21 mouse cellular contexts compared by ENCODE assay signal in the genomic region with DNA sequence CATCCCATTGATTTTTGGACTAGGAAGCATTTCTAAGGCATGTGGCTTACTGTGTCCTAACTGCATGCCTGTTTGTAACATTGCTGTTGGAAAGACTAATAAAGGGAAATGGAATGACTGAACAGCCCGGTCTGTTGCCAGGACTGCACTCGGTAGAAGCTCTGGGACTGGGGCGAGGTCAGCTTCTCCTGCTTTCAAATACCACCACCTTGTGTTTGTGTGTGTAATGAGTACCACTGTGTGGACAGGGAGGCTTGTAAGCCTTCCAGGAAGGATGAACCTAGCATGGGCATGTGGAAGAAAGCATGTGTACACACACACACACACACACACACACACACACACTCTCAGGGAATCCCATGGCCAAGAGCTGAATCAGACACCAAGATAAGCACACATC. TPM values are rescaled to one million over a fixed set of nuclear protein-coding genes. Genes with fewer than 3 reads are reported as not detected.
DNase-seq lines count a peak whose midpoint lies in the region; ATAC-seq and TF ChIP-seq lines count a peak whose summit lies in the region.
"Had no signal": no experiment of that assay in that cellular context is flagged by ENCODE, and none has a peak within 500 bp of the region (broad histone marks: within the 10 kb centered on the region; RNA-seq: fewer than 3 reads in every experiment).

No protein-coding gene starts in this region.

- ATAC-seq in heart, embryonic 12.5 days (ENCODE audit: insufficient number of reproducible peaks, low FRiP score) = no peak
- no peak for ATAC-seq in kidney, postnatal 0 days (replicated peaks; ENCODE audit: low FRiP score, low read depth)
- ATAC-seq in limb, embryonic 14.5 days (ENCODE audit: low FRiP score, low read depth) = no peak
- ATAC-seq: CD4-positive, CD25-positive, alpha-beta regulatory T cell, adult 4 months; forebrain, embryonic 13.5 days; forebrain, postnatal 0 days had no signal

- H3K9ac ChIP-seq in heart, embryonic 12.5 days = no peak overlapping the region
- H3K9ac ChIP-seq in kidney, postnatal 0 days (ENCODE audit: low read depth, low read length) = no peak overlapping the region
- no peak overlapping the region for H3K9ac ChIP-seq in limb, embryonic 14.5 days (ENCODE audit: low read depth, low read length, severe bottlenecking)
- H3K9ac ChIP-seq: forebrain, embryonic 13.5 days; forebrain, postnatal 0 days; heart, embryonic 15.5 days; hindbrain, embryonic 14.5 days had no signal

- H3K36me3 ChIP-seq in heart, embryonic 12.5 days = peaks cover 30% of the 10 kb centered on the region
- H3K36me3 ChIP-seq in kidney, postnatal 0 days (ENCODE audit: insufficient read depth, low read length) = no peaks in the 10 kb centered on the region
- no peaks in the 10 kb centered on the region for H3K36me3 ChIP-seq in limb, embryonic 14.5 days (ENCODE audit: control insufficient read depth, insufficient read depth, low read length)
- no peaks in the 10 kb centered on the region for H3K36me3 ChIP-seq in limb, embryonic 10.5 days
- H3K36me3 ChIP-seq: embryonic facial prominence, embryonic 10.5 days; G1E had no signal

- intact Hi-C loops in heart, postnatal 10 days (cut with DNase I) = no loop called here

- DNase-seq in adrenal gland, postnatal 10 days = peak; percentile 12
- DNase-seq in adrenal gland, adult 18-20 months (ENCODE audit: low spot score in 2 of 2) = no peak
- DNase-seq in heart, postnatal 10 days = peak; percentile 24 to 29
- DNase-seq in kidney, postnatal 0 days (ENCODE audit: low spot score) = peak; percentile 54
- no peak for DNase-seq in kidney, postnatal 25 days
- DNase-seq in limb, embryonic 14.5 days (ENCODE audit: low spot score) = peak; percentile 17
- DNase-seq in limb, embryonic 10.5 days (ENCODE audit: low spot score) = no peak
- DNase-seq: adrenal gland, postnatal 36 days; B cell, adult 2 months; cerebellum, adult 2 months; cerebellum, postnatal 10 days; forebrain, postnatal 0 days; gastrocnemius, postnatal 36 days had no signal

- H3K4me1 ChIP-seq in heart, embryonic 12.5 days (replicated peaks) = peaks cover 4% of the 10 kb centered on the region; the same call in 1 of the 2 replicates
- no peaks in the 10 kb centered on the region for H3K4me1 ChIP-seq in kidney, postnatal 0 days (replicated peaks; ENCODE audit: insufficient read depth, low read length)
- H3K4me1 ChIP-seq in limb, embryonic 14.5 days (ENCODE audit: control insufficient read depth, insufficient read depth, low read length) = no peaks in the 10 kb centered on the region
- peaks cover 8% of the 10 kb centered on the region for H3K4me1 ChIP-seq in limb, embryonic 10.5 days
- H3K4me1 ChIP-seq: embryonic facial prominence, embryonic 10.5 days; forebrain, embryonic 13.5 days; heart, embryonic 10.5 days had no signal

- H3K4me3 ChIP-seq in heart, embryonic 12.5 days = no peak overlapping the region
- no peak overlapping the region for H3K4me3 ChIP-seq in kidney, postnatal 0 days (replicated peaks; ENCODE audit: low read depth, low read length)
- no peak overlapping the region for H3K4me3 ChIP-seq in limb, embryonic 14.5 days (replicated peaks; ENCODE audit: low read length)
- H3K4me3 ChIP-seq in limb, embryonic 10.5 days = no peak overlapping the region
- H3K4me3 ChIP-seq: embryonic facial prominence, embryonic 10.5 days; forebrain, embryonic 13.5 days; heart, embryonic 10.5 days; heart, embryonic 15.5 days had no signal

- no peak for TF ChIP-seq POLR2A in limb, embryonic 14.5 days (IDR thresholded peaks at IDR 0.05; ENCODE audit: borderline replicate concordance, extremely low read depth, insufficient read depth, insufficient read length)

- TF ChIP-seq CTCF in kidney, postnatal 0 days (IDR thresholded peaks at IDR 0.05; ENCODE audit: low read depth) = peak; percentile 53; the same call in 1 of the 2 replicates

- H3K4me2 ChIP-seq in heart, embryonic 12.5 days = no peak overlapping the region
- H3K4me2 ChIP-seq in kidney, postnatal 0 days (ENCODE audit: low read length) = no peak overlapping the region
- H3K4me2 ChIP-seq in limb, embryonic 14.5 days (replicated peaks; ENCODE audit: low read depth, low read length, severe bottlenecking) = no peak overlapping the region
- H3K4me2 ChIP-seq: forebrain, embryonic 13.5 days; heart, embryonic 15.5 days; hindbrain, embryonic 14.5 days had no signal

- no peaks in the 10 kb centered on the region for H3K27me3 ChIP-seq in heart, embryonic 12.5 days (replicated peaks)
- no peaks in the 10 kb centered on the region for H3K27me3 ChIP-seq in kidney, postnatal 0 days (ENCODE audit: insufficient read depth, low read length)
- H3K27me3 ChIP-seq in limb, embryonic 14.5 days (ENCODE audit: control insufficient read depth, insufficient read depth, low read length) = peaks cover 14% of the 10 kb centered on the region; the same call in 1 of the 2 replicates
- peaks cover 74% of the 10 kb centered on the region for H3K27me3 ChIP-seq in limb, embryonic 10.5 days (ENCODE audit: low read depth, poor library complexity, severe bottlenecking)
- H3K27me3 ChIP-seq: forebrain, embryonic 13.5 days; heart, embryonic 15.5 days had no signal

- WGBS in heart, embryonic 12.5 days = 65% methylated on average over 3 of the region's 3 CpGs
- 48% methylated on average over 3 of the region's 3 CpGs for WGBS in kidney, postnatal 0 days
- WGBS in limb, embryonic 14.5 days = 51% methylated on average over 3 of the region's 3 CpGs
- 78% methylated on average over 3 of the region's 3 CpGs for WGBS in limb, embryonic 10.5 days

- H3K27ac ChIP-seq in heart, embryonic 12.5 days (ENCODE audit: poor library complexity, severe bottlenecking) = no peak overlapping the region
- no peak overlapping the region for H3K27ac ChIP-seq in kidney, postnatal 0 days
- no peak overlapping the region for H3K27ac ChIP-seq in limb, embryonic 14.5 days (replicated peaks; ENCODE audit: low read depth, low read length)
- no peak overlapping the region for H3K27ac ChIP-seq in limb, embryonic 10.5 days
- H3K27ac ChIP-seq: embryonic facial prominence, embryonic 10.5 days; forebrain, embryonic 13.5 days; heart, embryonic 10.5 days; heart, embryonic 15.5 days; hindbrain, embryonic 14.5 days had no signal

- no peaks in the 10 kb centered on the region for H3K9me3 ChIP-seq in heart, embryonic 12.5 days (replicated peaks)
- no peaks in the 10 kb centered on the region for H3K9me3 ChIP-seq in kidney, postnatal 0 days (replicated peaks; ENCODE audit: low read length)
- H3K9me3 ChIP-seq in limb, embryonic 14.5 days (ENCODE audit: control insufficient read depth, low read length) = no peaks in the 10 kb centered on the region
- H3K9me3 ChIP-seq in limb, embryonic 10.5 days (replicated peaks) = no peaks in the 10 kb centered on the region
- H3K9me3 ChIP-seq: embryonic facial prominence, embryonic 10.5 days; forebrain, embryonic 13.5 days; G1E; heart, embryonic 10.5 days; heart, embryonic 15.5 days had no signal

RNA-seq across cellular contexts. Expression of a gene that starts 34.1 kb away (rescaled TPM):
- total RNA-seq in adrenal gland, postnatal 10 days (2021) = 100 to 1,000 TPM; 173 to 196 TPM
- 100 to 1,000 TPM; 178 to 179 TPM for total RNA-seq in adrenal gland, adult 18-20 months (2021)
- 100 to 1,000 TPM; 261 to 290 TPM for total RNA-seq in heart, postnatal 10 days (2021)
- 380 and 383 TPM in 2 replicates for polyA plus RNA-seq in heart, embryonic 12.5 days (2016; fragmentation: Nextera tagmentation; extraction: Ambion mirVana)
- 324 and 337 TPM in 2 replicates for polyA plus RNA-seq in kidney, postnatal 0 days (2015; fragmentation: Nextera tagmentation; extraction: Ambion mirVana)
- 401 and 449 TPM in 2 replicates for polyA plus RNA-seq in limb, embryonic 14.5 days (2012; rRNA removed)
- polyA plus RNA-seq in limb, embryonic 14.5 days (2014; fragmentation: Nextera tagmentation; extraction: Ambion mirVana) = 336 and 359 TPM in 2 replicates
- 620 and 625 TPM in 2 replicates for polyA plus RNA-seq in limb, embryonic 10.5 days (2016; fragmentation: Nextera tagmentation; extraction: Ambion mirVana)

Comparison
In these comparisons a context has a peak if more than half of its experiments do, and no peak if none do; other contexts are left out.
1. DNase-seq: peak in adrenal gland, postnatal 10 days (single experiment), heart, postnatal 10 days (2 of 2), kidney, postnatal 0 days (single experiment) and limb, embryonic 14.5 days (single experiment); none in adrenal gland, adult 18-20 months (0 of 2), kidney, postnatal 25 days (0 of 2) and limb, embryonic 10.5 days (single experiment).